Mouse (Mus musculus): ENCODE data around the gene Btf3l4. TPM values are rescaled to one million over a fixed set of nuclear protein-coding genes. Genes with fewer than 3 reads are reported as not detected.

The Btf3l4 gene
- total RNA-seq, 2 experiments from 2014 or later: 55.3 to 61.7 TPM

DNA sequence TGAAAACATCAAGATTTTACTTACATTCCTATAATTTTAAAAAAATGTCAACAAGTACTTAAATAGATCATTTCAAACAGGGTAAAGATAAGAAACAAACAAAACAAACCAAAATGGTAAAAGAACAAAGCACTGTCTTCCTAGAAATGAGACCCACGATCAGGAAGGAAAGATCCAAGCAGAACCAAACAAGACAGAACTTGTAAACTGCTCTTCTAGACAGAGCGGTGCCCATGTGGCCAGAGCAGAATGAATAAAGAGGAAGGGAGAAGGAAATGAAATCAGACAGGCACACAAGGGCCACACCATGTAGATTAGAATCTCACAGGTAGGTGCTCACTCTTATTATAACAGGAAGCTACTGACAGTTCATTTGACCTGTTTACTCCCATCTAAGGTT, 6.8 kb downstream of the Btf3l4 start:
- ATAC-seq (replicated peaks; ENCODE audit: low FRiP score, low TSS enrichment, poor library complexity, severe bottlenecking): no peak

DNA sequence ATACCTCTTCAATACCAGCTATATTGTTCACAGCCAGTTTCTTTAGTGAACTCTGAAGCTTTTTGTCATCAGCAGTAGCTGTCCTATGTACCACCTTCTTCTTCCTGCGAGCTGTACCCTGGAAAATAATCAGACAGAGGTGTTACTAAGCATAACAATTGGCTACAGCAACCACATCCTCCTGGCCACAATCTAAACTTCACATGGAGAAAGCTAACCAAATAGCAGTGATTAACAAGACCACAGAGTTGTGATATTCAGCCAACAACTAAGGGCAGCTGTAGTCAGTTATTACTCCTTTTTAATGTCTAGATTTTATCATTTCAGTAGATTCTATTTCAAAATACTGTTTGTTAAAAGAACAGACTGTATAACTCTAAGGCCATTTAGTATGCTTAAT, 7.3 kb downstream of the Btf3l4 start:
- no peak for ATAC-seq (replicated peaks; ENCODE audit: low FRiP score, low TSS enrichment, poor library complexity, severe bottlenecking)

DNA sequence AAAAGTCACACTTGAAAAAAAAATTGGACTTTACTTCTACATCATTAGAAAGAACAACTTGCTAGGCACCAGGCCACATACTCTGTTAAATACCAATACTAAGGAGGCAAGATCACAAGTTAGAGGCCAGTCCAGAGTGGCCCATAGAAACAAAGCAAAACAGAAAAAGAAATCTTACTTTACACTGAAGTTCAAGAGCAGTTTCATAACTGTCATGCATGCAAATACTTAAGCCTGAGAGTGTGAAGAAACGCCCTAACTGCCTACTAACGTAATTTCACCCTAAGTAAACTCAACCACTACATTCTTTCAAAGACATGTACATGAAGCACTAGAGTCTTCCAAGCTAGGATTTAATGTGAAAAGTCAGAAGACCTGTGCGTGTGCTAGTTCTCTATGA, 7.7 kb downstream of the Btf3l4 start:
- no peak for ATAC-seq (replicated peaks; ENCODE audit: low FRiP score, low TSS enrichment, poor library complexity, severe bottlenecking)

DNA sequence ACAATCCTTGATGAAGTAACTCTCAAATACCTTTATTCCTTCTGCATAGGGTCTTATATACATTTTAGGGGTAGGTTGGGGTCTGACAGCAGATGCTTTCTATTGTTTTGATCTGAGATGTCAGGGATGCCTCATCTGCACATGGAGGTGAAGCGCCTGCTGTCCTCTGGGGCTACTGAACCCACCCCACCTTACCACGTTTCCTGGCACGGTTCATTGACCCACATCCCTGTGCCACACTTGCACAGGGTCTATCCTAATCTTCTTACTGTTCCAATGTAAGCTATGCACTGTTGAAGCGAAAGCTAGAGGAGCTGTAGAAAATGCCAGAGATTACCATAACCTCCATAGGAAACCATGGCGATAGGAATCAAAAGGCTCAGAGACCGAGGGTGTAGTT, 21.9 kb downstream of the Btf3l4 start:
- no peak for ATAC-seq (replicated peaks; ENCODE audit: low FRiP score, low TSS enrichment, poor library complexity, severe bottlenecking)

DNA sequence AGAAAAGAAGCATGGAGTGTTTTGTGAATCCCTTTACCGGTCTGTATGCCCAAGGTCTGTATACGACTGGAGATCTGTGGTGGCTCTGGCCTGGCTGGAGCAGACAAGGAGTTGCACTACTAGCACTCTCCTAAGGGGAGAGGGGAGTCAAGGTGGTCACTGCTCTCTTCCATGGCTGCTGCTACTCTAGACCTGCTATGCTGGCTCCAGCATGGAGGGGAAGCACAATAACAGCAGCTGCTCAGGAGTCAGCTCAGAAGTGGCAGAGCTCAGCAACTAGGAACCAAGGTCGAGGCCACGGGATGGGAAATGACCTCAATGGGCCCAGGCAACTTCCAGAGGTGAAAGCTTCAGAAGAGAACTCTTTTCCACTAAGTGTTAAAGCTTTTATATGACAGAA, 22.3 kb downstream of the Btf3l4 start:
- no peak for ATAC-seq (replicated peaks; ENCODE audit: low FRiP score, low TSS enrichment, poor library complexity, severe bottlenecking)

DNA sequence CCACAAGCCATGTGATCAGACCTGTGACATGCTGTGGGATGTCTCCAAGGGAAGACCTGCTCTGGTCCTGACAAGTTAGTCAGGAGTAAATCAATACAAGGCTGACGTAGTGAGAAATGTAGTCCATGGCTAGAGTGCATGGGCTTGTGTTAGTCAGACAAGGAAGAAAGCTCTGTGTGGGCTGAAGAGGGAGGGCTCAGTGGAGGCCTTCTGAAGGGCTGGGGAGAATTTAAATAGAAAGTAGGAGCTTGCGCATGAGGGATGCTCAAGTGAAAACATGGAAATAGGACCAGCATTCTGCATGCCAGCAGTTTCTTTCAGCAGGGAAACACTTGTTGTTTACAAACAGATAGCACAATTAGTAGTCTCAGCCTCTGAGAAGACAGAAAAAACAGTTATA, 29.9 kb downstream of the Btf3l4 start:
- ATAC-seq (replicated peaks; ENCODE audit: low FRiP score, low TSS enrichment, poor library complexity, severe bottlenecking): no peak

DNA sequence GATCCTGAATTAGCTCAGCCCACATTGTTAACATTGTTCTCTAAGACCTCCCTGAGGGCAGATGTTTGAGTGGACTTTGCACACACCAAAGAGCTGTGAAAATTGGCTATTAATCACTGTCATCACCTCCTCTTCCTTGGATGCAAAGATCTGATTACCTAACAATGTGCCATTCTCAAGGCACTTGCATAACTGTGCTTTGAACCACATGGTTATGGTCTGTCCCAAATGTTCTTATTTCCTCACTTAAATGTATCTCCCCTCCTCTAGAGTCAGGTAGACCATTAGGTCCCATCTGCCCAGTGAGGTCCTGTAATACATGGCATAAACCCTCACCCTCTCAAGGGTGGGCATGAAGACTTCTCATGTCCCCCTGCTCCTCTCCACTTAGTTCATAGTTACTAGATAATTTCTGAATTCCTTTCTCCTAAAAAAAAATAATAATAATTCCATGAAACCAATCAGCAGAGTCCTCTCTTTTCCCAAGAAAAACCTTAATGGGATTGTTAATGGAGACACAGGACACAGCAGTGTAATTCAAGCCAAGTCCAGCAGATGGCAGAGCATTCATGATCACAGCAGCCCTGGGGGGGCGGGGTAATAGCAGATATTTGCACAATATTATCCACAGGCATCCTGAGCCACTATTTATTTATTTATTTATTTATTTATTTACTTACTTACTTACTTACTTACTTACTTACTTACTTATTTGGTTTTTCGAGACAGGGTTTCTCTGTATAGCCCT, 35.2 kb downstream of the Btf3l4 start:
- peak; percentile 87 for ATAC-seq (replicated peaks; ENCODE audit: low FRiP score, low TSS enrichment, poor library complexity, severe bottlenecking)

DNA sequence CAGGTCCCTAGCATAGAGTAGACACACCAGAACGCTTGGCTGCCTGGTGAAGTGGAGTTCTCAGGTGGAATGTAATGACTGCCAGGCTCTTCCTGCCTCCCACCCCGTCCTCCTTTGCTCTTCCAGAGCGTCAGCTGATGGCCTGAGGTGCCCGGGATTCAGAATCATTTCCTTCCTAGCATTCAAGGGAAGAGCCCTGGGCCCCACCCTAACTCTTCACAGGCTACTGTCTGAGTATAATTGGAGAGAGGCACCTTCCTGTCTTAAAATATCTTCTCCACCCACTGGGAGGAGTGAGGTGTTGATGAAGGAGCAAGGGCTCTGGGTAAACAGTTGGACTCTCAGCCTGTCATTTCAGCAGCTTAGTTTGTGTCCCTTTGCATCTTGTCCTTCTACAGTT, 36.7 kb downstream of the Btf3l4 start:
- ATAC-seq (replicated peaks; ENCODE audit: low FRiP score, low TSS enrichment, poor library complexity, severe bottlenecking): no peak

DNA sequence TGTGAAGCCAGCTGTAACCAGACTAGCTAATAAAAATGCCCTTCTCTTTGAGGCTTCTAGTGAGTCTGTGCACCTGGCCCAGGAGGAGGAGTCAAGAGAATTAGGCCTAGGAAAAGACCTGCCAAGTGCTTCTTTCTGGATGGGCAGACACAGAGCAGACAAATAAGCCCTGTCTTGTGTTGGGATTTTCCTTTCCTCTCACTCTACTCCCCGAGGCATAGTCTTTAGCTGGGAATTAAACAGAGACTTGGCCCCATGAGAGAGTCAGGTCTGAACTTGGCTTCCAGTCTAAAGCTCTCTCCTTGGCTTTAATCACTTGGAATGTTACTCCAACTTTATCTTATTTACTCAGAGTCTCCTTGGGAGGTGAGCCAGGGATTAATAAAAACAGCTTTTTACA, 39.5 kb downstream of the Btf3l4 start:
- ATAC-seq (replicated peaks; ENCODE audit: low FRiP score, low TSS enrichment, poor library complexity, severe bottlenecking): no peak

DNA sequence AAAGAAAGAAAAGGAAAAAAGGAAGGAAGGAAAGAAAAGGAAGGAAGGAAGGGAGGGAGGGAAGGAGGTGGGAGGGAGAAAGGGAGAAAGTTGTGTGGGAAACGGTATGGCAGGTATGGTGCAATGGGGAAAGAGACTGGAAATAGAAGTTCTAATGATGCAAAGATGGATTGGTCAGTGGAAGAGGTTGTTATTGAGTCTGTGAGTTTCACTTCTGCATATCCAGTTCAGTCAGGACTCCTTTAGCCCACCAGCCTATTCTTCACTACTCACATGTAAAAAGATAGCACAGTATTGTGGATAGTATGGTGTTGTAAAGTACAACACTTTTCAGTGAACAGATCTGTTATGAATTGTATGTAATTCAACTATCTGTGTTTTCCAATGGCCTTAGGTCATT, 42.9 kb downstream of the Btf3l4 start:
- no peak for ATAC-seq (replicated peaks; ENCODE audit: low FRiP score, low TSS enrichment, poor library complexity, severe bottlenecking)

DNA sequence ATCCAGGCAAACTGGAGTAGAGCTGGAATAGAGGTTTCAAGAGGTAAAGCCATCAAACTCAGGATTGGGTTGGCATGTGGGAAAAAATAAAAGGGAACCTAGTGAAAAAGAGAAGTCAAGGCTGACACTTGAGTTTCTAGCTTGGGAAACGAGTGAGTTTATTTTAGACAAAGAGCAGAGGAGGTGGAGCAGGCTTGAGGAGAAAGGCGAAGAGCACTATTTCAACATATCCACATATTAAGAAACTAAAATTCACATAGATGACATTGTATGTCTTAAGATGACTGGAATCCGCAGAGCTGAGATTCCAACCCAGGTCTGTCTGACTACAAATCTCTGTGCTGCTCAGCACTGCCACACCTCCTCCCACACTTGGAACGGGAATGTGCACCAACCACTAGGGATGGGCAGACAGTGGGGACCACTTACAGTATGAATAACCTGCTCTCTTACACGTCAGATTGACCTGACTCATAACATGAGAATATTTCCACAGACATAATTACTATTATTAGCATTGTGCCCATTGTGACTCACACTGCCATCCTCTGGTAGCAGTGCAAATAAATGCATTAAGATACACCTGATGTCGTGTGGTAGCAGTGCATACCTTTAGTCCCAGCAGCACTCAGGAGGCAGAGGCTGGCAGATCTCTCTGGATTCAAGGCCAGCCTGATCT, 44.0 kb downstream of the Btf3l4 start:
- ATAC-seq (replicated peaks; ENCODE audit: low FRiP score, low TSS enrichment, poor library complexity, severe bottlenecking): no peak

DNA sequence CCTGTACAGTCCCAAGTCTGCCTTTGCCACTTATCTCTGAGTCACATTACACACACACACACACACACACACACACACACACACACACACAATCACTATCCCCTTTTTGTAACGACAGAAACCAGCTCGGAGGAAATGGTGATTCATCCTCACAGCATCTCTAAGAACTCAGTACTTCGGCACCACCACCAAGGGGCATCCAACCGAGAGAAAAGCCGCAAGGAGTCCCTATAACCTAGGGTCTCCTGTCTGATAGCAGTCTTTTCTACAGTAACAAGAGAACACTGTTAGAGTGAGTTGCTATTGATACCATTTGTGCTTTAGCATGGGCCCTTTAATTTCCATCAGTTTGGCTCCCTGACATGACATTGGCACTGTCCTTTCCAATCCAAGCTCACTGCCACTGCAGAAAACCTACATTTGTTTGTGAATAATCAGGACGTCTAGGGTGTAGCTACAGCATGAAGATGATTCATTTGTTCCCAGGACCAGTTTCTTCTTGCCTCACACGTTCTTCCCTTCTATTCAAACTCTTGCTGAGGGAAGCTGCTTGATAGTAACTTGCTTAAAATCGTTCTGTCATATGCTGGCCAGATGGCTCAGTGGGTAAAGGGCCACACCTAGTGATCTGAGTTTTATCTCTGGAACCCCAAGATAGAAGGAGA, 50.9 kb downstream of the Btf3l4 start:
- ATAC-seq (replicated peaks; ENCODE audit: low FRiP score, low TSS enrichment, poor library complexity, severe bottlenecking): no peak

DNA sequence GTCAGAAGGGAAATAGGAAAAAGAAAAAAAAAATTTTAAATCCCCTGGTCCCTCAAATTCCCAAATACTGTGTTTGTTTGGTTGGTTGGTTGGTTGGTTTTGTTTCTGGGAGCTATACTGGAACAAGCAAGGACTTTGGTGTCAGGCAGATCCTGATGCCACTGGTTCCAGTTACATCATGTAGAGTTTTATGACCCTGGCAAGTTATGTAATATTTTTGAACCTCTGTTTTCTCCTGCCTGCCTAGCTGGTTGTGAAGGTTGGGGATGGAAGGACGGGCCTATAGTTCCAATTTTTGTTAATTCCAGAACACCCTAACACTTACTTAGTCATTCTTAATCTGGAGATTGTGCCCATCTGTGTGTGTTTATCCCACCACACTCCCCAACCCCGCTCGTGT, 51.8 kb downstream of the Btf3l4 start:
- no peak for ATAC-seq (replicated peaks; ENCODE audit: low FRiP score, low TSS enrichment, poor library complexity, severe bottlenecking)

DNA sequence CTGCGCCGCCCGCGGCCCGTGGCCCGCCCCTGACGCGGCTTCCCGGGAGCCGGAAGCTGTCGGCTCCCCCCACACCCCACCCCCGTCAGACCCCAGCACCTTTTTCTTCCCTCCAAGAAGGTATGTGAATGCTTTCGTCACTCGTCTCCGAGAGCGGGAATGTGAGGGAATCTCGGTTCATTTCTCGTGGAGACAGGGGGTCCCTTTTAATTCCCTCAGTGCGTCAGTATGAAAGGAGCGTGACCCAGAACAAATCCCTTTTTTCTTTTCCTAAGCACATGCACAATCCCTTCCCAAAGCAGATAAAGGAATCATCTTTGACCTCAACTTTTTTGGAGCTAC, 52.6 kb downstream of the Btf3l4 start:
- ATAC-seq (replicated peaks; ENCODE audit: low FRiP score, low TSS enrichment, poor library complexity, severe bottlenecking): no peak

DNA sequence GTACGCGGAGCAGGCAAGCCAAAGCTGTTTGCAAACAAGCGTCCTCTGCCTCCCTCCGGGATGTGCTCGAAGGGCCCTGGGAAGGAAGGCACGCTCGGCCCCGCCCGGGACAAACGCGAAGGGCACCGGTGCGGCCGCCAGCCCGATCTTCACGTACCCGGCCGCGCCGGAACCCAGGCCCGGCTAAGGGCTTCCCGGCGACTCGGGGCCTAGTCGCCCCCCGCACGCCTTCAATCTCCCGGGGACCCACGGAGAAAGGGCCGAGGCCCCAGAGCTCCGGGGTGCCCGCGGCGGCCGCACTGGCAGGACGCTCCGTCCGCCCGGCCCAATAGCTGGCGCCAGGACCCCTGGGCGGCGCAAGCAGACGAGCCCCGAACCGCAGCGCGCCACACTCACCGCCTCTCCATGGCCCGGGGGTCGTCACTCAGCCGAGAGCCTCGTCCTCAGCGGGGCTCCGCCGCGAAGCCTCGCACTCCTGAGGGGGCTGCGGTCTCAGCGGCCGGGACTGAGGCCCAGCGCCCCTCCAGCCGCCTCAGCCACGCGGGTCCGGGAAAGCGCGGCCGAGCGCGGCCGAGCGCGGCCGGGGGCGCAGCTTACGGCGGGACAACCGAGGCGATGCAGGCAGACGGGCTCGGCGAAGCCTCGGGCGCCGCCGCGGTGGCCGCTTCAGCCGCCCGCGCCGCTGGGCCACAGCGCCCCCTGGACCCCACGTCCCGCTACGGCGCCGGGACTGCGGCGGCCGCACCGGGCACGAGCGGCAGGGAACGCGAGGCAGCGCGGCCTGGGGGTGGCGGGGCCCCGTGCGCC, 53.2 kb downstream of the Btf3l4 start, which contains the start of gene Zfyve9:
TSS of gene Zfyve9 (minus strand) at position 742 of the 807 bp plus-strand sequence.
- peak; percentile 92 for ATAC-seq (replicated peaks; ENCODE audit: low FRiP score, low TSS enrichment, poor library complexity, severe bottlenecking)

DNA sequence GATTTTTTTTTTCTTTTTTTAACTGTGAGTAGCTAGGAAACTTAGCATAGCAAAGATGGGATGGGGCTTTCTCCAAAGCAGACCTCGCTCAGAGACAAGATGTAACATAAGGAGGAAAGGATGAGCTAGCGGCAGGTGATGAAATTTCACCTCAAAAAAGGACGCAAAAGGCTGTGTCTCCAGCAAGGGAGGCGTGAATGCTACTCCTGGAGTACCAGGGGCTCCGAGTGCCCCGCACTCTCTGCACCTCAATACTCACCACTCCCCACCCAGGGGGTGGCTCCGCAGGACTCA, 53.7 kb downstream of the Btf3l4 start:
- ATAC-seq (replicated peaks; ENCODE audit: low FRiP score, low TSS enrichment, poor library complexity, severe bottlenecking): no peak

DNA sequence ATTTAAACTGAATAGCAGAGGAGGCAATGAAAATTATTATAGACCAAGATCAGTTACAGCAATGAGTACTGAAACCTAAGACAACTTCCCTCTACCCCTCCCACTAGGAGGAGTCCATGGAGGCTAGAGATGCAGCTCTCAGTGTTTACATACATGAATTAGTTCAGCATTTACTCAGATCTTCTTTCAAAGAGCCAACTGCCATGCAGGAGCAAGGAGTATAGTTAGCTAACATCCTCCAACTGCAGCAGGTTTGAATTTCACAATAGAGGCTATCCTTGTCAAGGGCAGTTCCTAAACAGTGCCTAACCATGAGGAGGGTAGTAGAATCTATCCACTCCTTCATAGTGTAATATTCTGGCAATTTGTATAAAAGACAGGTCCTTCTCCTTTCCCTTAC, 64.9 kb downstream of the Btf3l4 start:
- ATAC-seq (replicated peaks; ENCODE audit: low FRiP score, low TSS enrichment, poor library complexity, severe bottlenecking): no peak

All from megakaryocyte-erythroid progenitor cell, adult 5-6 weeks (primary cell).